Mouse (Mus musculus): ENCODE data around the gene Map3k5. TPM values are rescaled to one million over a fixed set of nuclear protein-coding genes. Genes with fewer than 3 reads are reported as not detected.

Map3k5 gene
- polyA plus RNA-seq, 1 experiment from 2014 or later = 0.99 TPM

GRCm38 (mm10) chr10:19977557-19977956 lies 43.3 kb downstream of the Map3k5 start:
- WGBS = 72% methylated on average over 3 of the region's 3 CpGs
- no peaks in the 10 kb centered on the region for H3K27me3 ChIP-seq (ENCODE audit: control insufficient read depth, insufficient read depth, low read length)
- ATAC-seq (ENCODE audit: insufficient number of reproducible peaks, low FRiP score, low TSS enrichment, low read depth) (no peak), DNase-seq (ENCODE audit: low spot score) (no peak)
- H3K4me1 ChIP-seq (ENCODE audit: control insufficient read depth, insufficient read depth, low read length) = no peaks in the 10 kb centered on the region
- no peak overlapping the region for H3K27ac ChIP-seq (replicated peaks; ENCODE audit: low read depth, low read length)
- H3K9ac ChIP-seq (ENCODE audit: low read length) = no peak overlapping the region
- no peak overlapping the region for H3K4me2 ChIP-seq (ENCODE audit: low read depth, severe bottlenecking)
- H3K4me3 ChIP-seq (ENCODE audit: low read depth, low read length) = no peak overlapping the region
- H3K36me3 ChIP-seq (ENCODE audit: control insufficient read depth, insufficient read depth, low read length) = no peaks in the 10 kb centered on the region
- no peaks in the 10 kb centered on the region for H3K9me3 ChIP-seq (ENCODE audit: control insufficient read depth, low read length)

- H3K36me3 ChIP-seq (ENCODE audit: control insufficient read depth, insufficient read depth, low read length) = no peaks in the 10 kb centered on the region
- ATAC-seq (ENCODE audit: insufficient number of reproducible peaks, low FRiP score, low TSS enrichment, low read depth) = no peak
- WGBS = 92% methylated on average over 5 of the region's 5 CpGs
- H3K9ac ChIP-seq (ENCODE audit: low read length) = no peak overlapping the region
- H3K27me3 ChIP-seq (ENCODE audit: control insufficient read depth, insufficient read depth, low read length) = no peaks in the 10 kb centered on the region
- H3K27ac ChIP-seq (replicated peaks; ENCODE audit: low read depth, low read length) = no peak overlapping the region
- H3K4me3 ChIP-seq (ENCODE audit: low read depth, low read length) = no peak overlapping the region
- H3K9me3 ChIP-seq (ENCODE audit: control insufficient read depth, low read length) = no peaks in the 10 kb centered on the region
- no peak for DNase-seq (ENCODE audit: low spot score)
- no peaks in the 10 kb centered on the region for H3K4me1 ChIP-seq (ENCODE audit: control insufficient read depth, insufficient read depth, low read length)
- H3K4me2 ChIP-seq (ENCODE audit: low read depth, severe bottlenecking) = no peak overlapping the region
These were observed 44.5 kb downstream of the Map3k5 start for GRCm38 (mm10) chr10:19978662-19979199.

DNA sequence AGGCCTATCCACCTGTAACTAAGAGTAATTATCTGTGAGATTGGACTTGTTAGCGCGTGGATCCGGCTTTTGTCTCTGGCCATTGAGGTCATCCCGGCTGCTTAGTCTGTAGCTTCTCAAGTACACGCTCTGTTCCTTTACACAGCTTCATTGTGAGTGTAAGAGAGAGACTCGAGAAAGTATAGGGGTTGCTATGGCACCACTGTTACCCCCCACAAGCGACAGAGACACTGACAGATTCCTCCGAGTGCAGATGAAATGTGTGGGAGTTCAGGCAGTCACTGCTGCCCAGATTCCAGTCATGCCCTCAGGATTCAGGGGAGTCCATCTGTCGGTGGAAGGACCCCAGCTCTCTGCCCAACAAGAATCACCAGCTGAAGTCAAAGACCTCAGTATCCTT lies 53.5 kb downstream of the Map3k5 start:
- no peak for ATAC-seq (ENCODE audit: insufficient number of reproducible peaks, low FRiP score, low TSS enrichment, low read depth)
- H3K27me3 ChIP-seq (ENCODE audit: control insufficient read depth, insufficient read depth, low read length) = no peaks in the 10 kb centered on the region
- DNase-seq (ENCODE audit: low spot score) = no peak

GRCm38 (mm10) chr10:19989986-19990385 lies 55.7 kb downstream of the Map3k5 start:
- Histone ChIP-seq H3K4me1 (ENCODE audit: control insufficient read depth, insufficient read depth, low read length) (no peaks in the 10 kb centered on the region), H3K4me2 (ENCODE audit: low read depth, severe bottlenecking) (no peak overlapping the region), H3K36me3 (ENCODE audit: control insufficient read depth, insufficient read depth, low read length) (no peaks in the 10 kb centered on the region), H3K9ac (ENCODE audit: low read length) (no peak overlapping the region), H3K9me3 (ENCODE audit: control insufficient read depth, low read length) (no peaks in the 10 kb centered on the region), H3K27ac (replicated peaks; ENCODE audit: low read depth, low read length) (no peak overlapping the region), H3K27me3 (ENCODE audit: control insufficient read depth, insufficient read depth, low read length) (no peaks in the 10 kb centered on the region), H3K4me3 (ENCODE audit: low read depth, low read length) (no peak overlapping the region)
- WGBS = 89% methylated on average over 6 of the region's 6 CpGs
- DNase-seq (ENCODE audit: low spot score) (no peak), ATAC-seq (ENCODE audit: insufficient number of reproducible peaks, low FRiP score, low TSS enrichment, low read depth) (no peak)

More for the DNA sequence above, 53.5 kb downstream of the Map3k5 start:
- H3K9me3 ChIP-seq (ENCODE audit: control insufficient read depth, low read length) = no peaks in the 10 kb centered on the region
- no peak overlapping the region for H3K27ac ChIP-seq (replicated peaks; ENCODE audit: low read depth, low read length)
- H3K36me3 ChIP-seq (ENCODE audit: control insufficient read depth, insufficient read depth, low read length) = no peaks in the 10 kb centered on the region
- H3K9ac ChIP-seq (ENCODE audit: low read length) = no peak overlapping the region
- no peak overlapping the region for H3K4me2 ChIP-seq (ENCODE audit: low read depth, severe bottlenecking)
- H3K4me3 ChIP-seq (ENCODE audit: low read depth, low read length) = no peak overlapping the region
- no peaks in the 10 kb centered on the region for H3K4me1 ChIP-seq (ENCODE audit: control insufficient read depth, insufficient read depth, low read length)
- WGBS = 94% methylated on average over 9 of the region's 9 CpGs

DNA sequence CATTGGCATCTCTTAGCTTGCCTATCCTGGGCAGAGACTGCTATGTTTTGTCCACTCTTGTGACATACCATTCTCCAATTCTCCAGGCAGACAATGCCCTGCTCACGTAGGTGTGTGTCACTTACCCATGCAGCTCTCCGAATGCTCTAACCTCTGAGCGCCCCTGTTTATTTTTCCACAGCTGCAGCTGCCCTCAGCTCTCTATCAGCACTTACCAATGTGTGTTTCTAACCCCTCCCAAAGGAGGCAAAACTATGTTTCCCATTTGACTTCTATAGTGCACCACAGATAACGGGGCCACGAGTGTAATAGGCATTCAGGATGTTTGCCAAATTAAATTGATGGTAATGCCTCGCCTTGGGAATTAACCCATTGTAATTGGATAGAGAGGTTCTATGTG lies 56.4 kb downstream of the Map3k5 start:
- Histone ChIP-seq H3K4me3 (ENCODE audit: low read depth, low read length) (no peak overlapping the region), H3K4me1 (ENCODE audit: control insufficient read depth, insufficient read depth, low read length) (no peaks in the 10 kb centered on the region), H3K27ac (replicated peaks; ENCODE audit: low read depth, low read length) (no peak overlapping the region), H3K4me2 (ENCODE audit: low read depth, severe bottlenecking) (no peak overlapping the region), H3K9me3 (ENCODE audit: control insufficient read depth, low read length) (no peaks in the 10 kb centered on the region), H3K36me3 (ENCODE audit: control insufficient read depth, insufficient read depth, low read length) (no peaks in the 10 kb centered on the region), H3K27me3 (ENCODE audit: control insufficient read depth, insufficient read depth, low read length) (no peaks in the 10 kb centered on the region), H3K9ac (ENCODE audit: low read length) (no peak overlapping the region)
- WGBS = 86% methylated on average over 6 of the region's 6 CpGs
- ATAC-seq (ENCODE audit: insufficient number of reproducible peaks, low FRiP score, low TSS enrichment, low read depth) (no peak), DNase-seq (ENCODE audit: low spot score) (no peak)

DNA sequence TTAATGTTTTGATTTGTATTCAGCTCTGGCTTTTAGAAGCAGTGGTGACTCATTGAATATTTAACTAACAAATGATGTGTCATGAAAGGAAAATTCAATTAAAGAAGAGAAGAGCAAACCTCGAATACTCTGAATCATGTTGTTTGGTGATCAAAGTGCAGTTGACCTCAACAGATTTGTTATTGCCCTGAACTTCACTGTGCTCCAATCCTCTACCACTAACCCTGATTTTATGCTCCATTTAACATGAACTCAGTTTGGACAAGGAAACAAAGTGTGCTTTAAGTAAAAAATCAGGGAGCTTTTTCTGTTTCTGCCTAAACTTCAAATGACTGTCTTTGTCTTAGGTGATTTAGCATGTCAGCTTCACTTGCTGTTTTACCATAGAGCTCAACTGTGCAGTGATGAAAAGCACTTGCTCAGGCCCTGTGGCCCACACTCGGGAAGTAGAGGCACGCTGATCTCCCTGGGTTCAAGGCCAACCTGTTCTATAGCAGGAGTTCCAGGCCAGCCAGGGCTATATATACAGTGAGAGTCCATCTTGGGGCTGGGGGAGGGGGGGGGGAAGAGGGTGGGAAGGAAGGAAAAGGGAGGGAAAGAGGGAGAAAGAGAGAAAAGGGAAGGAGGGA lies 57.1 kb downstream of the Map3k5 start:
- no peak for DNase-seq (ENCODE audit: low spot score)
- no peaks in the 10 kb centered on the region for H3K9me3 ChIP-seq (ENCODE audit: control insufficient read depth, low read length)
- no peaks in the 10 kb centered on the region for H3K27me3 ChIP-seq (ENCODE audit: control insufficient read depth, insufficient read depth, low read length)
- no peak overlapping the region for H3K4me3 ChIP-seq (ENCODE audit: low read depth, low read length)
- no peaks in the 10 kb centered on the region for H3K36me3 ChIP-seq (ENCODE audit: control insufficient read depth, insufficient read depth, low read length)
- no peak for ATAC-seq (ENCODE audit: insufficient number of reproducible peaks, low FRiP score, low TSS enrichment, low read depth)
- no peak overlapping the region for H3K4me2 ChIP-seq (ENCODE audit: low read depth, severe bottlenecking)
- H3K27ac ChIP-seq (replicated peaks; ENCODE audit: low read depth, low read length) = no peak overlapping the region
- no peak overlapping the region for H3K9ac ChIP-seq (ENCODE audit: low read length)
- WGBS = 79% methylated on average over 3 of the region's 3 CpGs
- H3K4me1 ChIP-seq (ENCODE audit: control insufficient read depth, insufficient read depth, low read length) = no peaks in the 10 kb centered on the region

DNA sequence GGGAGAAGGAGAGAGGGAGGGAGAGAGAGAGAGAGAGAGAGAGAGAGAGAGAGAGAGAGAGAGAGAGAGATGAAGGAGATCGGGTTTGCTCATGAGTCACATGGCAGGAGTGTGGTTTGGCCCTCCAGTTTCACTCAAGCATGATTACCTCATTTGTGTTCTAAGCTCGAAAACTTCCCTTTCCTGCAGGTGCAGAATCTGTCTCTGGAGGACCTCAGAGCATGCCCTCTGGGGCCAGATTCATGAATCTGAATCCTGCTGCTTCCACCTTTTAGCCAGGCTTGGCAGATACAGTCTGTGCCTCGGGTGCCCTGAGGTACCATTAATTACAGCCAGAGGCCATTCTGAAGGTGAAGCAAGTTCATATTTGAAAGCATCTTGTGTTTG lies 57.6 kb downstream of the Map3k5 start:
- no peak overlapping the region for H3K9ac ChIP-seq (ENCODE audit: low read length)
- H3K36me3 ChIP-seq (ENCODE audit: control insufficient read depth, insufficient read depth, low read length) = no peaks in the 10 kb centered on the region
- H3K27me3 ChIP-seq (ENCODE audit: control insufficient read depth, insufficient read depth, low read length) = no peaks in the 10 kb centered on the region
- no peak overlapping the region for H3K4me2 ChIP-seq (ENCODE audit: low read depth, severe bottlenecking)
- ATAC-seq (ENCODE audit: insufficient number of reproducible peaks, low FRiP score, low TSS enrichment, low read depth) = no peak
- no peak for DNase-seq (ENCODE audit: low spot score)
- no peak overlapping the region for H3K4me3 ChIP-seq (ENCODE audit: low read depth, low read length)
- H3K27ac ChIP-seq (replicated peaks; ENCODE audit: low read depth, low read length) = no peak overlapping the region
- WGBS = 54% methylated on average over 3 of the region's 3 CpGs
- H3K9me3 ChIP-seq (ENCODE audit: control insufficient read depth, low read length) = no peaks in the 10 kb centered on the region
- no peaks in the 10 kb centered on the region for H3K4me1 ChIP-seq (ENCODE audit: control insufficient read depth, insufficient read depth, low read length)

GRCm38 (mm10) chr10:19994469-19995450 lies 60.5 kb downstream of the Map3k5 start:
- no peak overlapping the region for H3K4me3 ChIP-seq (ENCODE audit: low read depth, low read length)
- H3K27ac ChIP-seq (replicated peaks; ENCODE audit: low read depth, low read length) = no peak overlapping the region
- no peaks in the 10 kb centered on the region for H3K4me1 ChIP-seq (ENCODE audit: control insufficient read depth, insufficient read depth, low read length)
- H3K4me2 ChIP-seq (ENCODE audit: low read depth, severe bottlenecking) = no peak overlapping the region
- no peaks in the 10 kb centered on the region for H3K9me3 ChIP-seq (ENCODE audit: control insufficient read depth, low read length)
- no peak for ATAC-seq (ENCODE audit: insufficient number of reproducible peaks, low FRiP score, low TSS enrichment, low read depth)
- WGBS = 67% methylated on average over 14 of the region's 14 CpGs
- no peaks in the 10 kb centered on the region for H3K36me3 ChIP-seq (ENCODE audit: control insufficient read depth, insufficient read depth, low read length)
- H3K27me3 ChIP-seq (ENCODE audit: control insufficient read depth, insufficient read depth, low read length) = no peaks in the 10 kb centered on the region
- no peak overlapping the region for H3K9ac ChIP-seq (ENCODE audit: low read length)
- DNase-seq (ENCODE audit: low spot score) = no peak
